Mouse (Mus musculus): ENCODE measurements around the gene Gm4792.

- TF ChIP-seq CTCF (IDR thresholded peaks at IDR 0.05; ENCODE audit: low read depth, low read length) (no peak), POLR2A (IDR thresholded peaks at IDR 0.05; ENCODE audit: insufficient read depth, low read length) (no peak), EP300 (IDR thresholded peaks at IDR 0.05; ENCODE audit: insufficient read depth, low read depth, low read length) (no peak)
Observed at GRCm38 (mm10) chr10:94254766-94255165, 43.7 kb downstream of the Gm4792 start.

Measured in ES-Bruce4 (cell line).